Mouse (Mus musculus): ENCODE measurements at regions not wholly inside any gene's neighbourhood (a gene's known extent, or its start where the extent isn't known, plus 50 kb on each side); places are given as distances from the start of the nearest gene placed in this dataset.

DNA sequence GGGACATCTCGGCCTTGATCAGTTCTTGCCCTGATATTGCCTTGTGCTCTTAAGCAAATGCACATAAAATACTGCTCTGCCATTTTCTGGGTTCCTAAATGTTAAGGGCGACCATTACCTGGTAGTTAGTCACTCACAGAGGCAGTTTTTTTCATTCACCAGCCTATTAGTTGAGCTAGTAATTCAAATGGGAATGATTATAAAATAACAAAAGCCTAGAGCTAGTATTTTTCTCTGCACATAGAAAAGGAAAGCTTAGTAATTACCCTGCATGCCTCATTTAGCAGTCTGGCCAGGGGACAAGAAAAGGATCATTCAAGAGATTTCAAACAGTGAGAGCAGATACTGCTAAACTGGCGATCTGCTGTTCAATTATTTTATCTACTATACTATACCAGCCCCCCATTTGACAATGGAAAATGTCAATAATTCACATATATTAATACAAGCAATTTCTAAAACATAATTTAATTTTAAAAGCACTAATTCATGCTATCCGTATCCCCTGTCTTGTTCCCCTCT lies 645.1 kb downstream of the Pdha2 start:
- no peak for DNase-seq (ENCODE audit: low spot score in 2 of 2)
- Histone ChIP-seq H3K27ac (no peak overlapping the region), H3K4me3 (no peak overlapping the region)
- TF ChIP-seq CTCF (conservative IDR thresholded peaks at IDR 0.05) = no peak

DNA sequence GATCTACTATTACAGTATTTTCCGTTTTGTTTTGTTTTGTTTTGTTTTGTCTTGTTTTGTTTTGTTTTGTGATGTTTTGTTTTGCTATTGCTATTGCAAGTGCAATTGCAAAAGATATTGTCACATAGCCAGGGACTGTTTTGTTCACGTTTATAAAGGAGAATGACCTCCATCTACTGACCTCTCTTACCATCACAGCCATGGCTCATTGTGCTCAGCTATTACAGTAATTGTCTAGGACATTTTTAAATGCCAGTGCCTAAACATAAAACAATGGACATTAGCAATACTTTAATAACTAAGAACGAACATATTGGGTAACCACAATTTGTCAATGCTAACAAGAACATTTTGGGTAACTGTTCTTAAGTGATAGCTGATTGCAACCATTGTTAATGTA lies 657.4 kb downstream of the Pdha2 start:
- H3K27ac ChIP-seq = no peak overlapping the region
- TF ChIP-seq CTCF (conservative IDR thresholded peaks at IDR 0.05) = no peak
- no peak overlapping the region for H3K4me3 ChIP-seq
- DNase-seq (ENCODE audit: low spot score in 2 of 2) = no peak

DNA sequence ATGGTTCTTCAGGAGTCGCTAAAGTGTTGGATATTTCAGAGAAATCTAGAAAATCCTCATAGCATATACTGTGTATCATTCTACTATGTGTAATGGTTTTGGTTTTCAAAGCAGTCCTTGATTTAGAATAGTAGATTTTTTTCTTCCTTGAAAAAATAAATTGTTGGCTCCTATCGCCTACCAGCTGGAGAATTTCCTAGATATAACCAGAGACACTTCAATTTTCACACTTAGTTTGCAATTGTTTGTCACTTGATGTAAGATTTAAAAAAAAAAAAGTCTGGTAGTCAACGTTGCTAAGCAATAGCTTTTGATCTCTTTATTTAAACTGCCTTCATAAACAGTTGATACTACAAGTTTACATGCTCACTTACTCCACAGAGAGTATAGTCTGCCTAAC lies 663.7 kb downstream of the Pdha2 start:
- peak in 1 of 2 experiments; percentile 10 for DNase-seq (ENCODE audit: low spot score in 2 of 2)
- Histone ChIP-seq H3K4me3 (no peak overlapping the region), H3K27ac (no peak overlapping the region)
- no peak for TF ChIP-seq CTCF (conservative IDR thresholded peaks at IDR 0.05)

DNA sequence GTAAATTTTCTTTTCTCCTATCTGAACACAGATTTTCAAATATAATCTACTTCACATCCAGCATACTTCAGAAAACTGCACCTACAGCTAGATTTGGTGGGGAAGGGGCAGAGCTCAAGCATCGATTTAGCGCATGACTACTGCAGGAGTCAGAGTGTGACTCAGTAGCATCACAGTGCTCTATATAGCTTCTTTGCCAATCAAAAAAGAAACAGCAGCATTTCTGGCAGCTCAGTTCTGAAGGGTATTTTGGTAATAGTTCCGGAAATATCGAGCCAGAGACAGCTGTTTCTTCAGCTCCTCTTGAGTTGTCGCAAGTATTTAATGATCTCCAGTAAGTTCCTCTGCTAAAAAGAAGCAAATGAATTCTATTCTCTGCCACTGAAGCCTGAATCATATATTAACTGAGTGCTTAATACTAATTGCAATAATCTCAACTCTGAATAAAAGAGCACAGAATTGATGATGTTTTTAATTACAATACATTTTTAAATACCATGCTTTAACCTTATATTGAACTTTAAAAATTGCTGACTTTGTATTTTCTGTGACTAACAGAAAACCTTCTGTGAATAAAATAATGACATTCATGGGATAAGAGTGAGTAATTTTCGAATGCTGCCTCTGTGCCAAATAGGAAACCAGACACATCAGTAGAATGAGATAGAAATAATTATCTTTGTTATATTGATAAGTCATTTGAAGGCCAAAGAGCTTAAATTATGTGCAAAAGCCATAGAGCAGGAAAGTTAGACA lies 680.2 kb downstream of the Pdha2 start:
- no peak overlapping the region for H3K4me3 ChIP-seq
- DNase-seq (ENCODE audit: low spot score in 2 of 2) = peak in 1 of 2 experiments; percentile 11
- H3K27ac ChIP-seq = no peak overlapping the region
- no peak for TF ChIP-seq CTCF (conservative IDR thresholded peaks at IDR 0.05)

DNA sequence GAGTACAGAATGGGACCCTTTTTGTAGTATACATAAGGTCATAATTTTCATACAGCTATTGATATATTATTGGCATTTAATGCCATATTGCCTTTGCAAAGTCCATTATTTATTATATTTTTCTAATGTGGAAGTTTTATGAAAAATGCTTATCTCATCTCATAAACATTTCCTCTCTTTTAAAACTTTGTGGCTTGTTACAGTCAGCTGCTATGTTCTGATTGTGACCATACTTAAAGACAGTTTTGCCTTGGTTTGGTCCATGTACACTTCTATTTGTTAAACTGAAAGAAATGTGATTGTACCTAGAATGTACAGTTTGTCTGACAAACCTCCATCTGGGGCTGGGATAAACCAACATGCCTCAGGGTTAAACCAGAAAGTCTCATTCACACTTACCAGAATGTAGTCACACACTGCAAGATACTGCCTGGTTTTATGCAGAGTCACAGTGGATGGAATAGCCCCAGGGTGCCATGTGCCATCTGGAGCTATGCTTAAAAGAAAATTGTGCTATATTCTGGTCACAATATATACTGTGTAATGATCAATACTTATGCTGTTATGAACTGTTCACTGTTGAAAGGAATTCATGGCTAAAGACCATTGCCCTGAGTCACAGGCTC lies 690.4 kb downstream of the Pdha2 start:
- DNase-seq (ENCODE audit: low spot score in 2 of 2) = no peak
- TF ChIP-seq CTCF (conservative IDR thresholded peaks at IDR 0.05) = no peak
- Histone ChIP-seq H3K4me3 (no peak overlapping the region), H3K27ac (no peak overlapping the region)

DNA sequence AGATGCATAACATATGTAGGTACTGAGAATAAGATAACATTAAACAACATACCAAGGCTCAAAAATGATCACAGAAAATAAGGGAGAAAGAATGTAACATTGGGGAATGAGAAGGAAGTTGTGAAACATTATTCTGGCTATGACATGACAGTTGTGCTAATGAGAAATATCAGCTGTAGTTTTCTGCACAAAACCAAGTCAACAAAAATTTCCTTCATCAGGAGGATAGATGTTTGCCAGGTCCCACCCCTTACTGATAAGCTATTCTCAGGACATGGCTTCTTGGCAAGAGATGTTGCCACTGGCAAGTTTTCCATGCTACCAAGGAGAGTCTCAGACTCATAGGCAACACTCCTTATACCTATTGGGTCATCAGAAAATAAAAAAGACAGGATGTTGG lies 701.3 kb downstream of the Pdha2 start:
- Histone ChIP-seq H3K27ac (no peak overlapping the region), H3K4me3 (no peak overlapping the region)
- DNase-seq (ENCODE audit: low spot score in 2 of 2) = no peak
- TF ChIP-seq CTCF (conservative IDR thresholded peaks at IDR 0.05) = no peak

DNA sequence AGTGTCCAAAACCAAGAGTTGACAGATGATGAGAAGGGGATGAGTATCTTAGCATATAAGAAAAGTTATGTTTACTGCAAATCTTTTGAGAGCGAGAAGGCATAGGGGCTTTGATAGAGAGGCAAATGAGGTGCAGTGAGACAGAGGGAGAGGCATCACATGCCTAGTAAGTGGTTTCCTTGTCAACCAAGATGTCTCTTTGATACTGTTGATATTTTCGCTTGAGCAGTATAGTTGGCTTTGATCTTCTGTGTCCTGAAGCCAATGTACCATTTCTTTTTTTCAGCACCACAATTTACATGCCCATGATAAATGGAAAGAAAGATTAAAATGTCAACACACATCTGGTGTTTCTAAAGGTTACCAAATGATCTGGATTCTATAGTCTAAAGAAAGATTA lies 702.1 kb downstream of the Pdha2 start:
- no peak overlapping the region for H3K27ac ChIP-seq
- DNase-seq (ENCODE audit: low spot score in 2 of 2) = no peak
- H3K4me3 ChIP-seq = no peak overlapping the region
- TF ChIP-seq CTCF (conservative IDR thresholded peaks at IDR 0.05) = no peak

DNA sequence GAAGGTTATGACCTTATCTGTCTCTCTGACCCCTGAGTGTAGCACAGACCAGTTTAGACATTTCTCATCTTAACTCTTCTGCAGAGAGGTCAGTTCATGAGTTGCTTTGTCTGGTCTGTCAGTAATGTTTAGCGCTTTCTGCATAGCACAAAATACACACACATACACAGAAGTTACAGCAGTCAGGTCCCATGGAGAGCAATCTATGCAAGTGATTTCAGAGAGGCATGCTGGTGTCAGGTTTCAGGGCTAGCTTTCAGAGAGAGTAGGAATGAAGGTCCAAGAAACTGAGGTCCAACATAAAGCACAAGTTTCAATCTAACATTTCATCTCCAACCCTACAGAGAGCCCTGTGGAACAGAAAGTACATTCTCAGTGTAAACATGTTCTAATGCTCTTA lies 718.0 kb downstream of the Pdha2 start:
- DNase-seq (ENCODE audit: low spot score in 2 of 2) = no peak
- no peak for TF ChIP-seq CTCF (conservative IDR thresholded peaks at IDR 0.05)
- H3K4me3 ChIP-seq = no peak overlapping the region
- H3K27ac ChIP-seq = no peak overlapping the region

DNA sequence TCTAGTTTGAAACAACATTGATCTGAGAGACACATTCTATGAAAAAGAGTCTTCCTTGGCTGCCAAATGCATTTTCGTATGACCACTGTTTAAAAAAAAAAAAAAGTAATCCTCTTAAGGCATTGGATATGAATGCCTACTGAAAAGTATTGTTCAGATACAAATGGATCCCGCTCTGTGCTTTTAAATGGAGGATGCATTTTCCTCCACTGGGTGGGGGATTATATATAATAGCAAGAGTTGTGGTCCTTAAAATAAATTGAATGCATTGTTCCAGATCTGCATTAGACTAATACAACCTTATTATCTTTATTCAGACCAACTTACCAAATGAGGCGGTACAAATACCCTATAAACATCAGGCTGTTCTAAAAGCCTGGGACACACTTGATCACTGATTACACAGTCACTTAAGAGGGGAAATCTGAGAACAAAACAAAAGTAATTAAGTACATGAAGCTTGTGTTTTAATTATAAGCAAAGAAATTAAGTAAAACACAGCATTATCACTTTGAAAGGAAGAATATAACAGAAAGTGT lies 734.4 kb downstream of the Pdha2 start:
- no peak for TF ChIP-seq CTCF (conservative IDR thresholded peaks at IDR 0.05)

DNA sequence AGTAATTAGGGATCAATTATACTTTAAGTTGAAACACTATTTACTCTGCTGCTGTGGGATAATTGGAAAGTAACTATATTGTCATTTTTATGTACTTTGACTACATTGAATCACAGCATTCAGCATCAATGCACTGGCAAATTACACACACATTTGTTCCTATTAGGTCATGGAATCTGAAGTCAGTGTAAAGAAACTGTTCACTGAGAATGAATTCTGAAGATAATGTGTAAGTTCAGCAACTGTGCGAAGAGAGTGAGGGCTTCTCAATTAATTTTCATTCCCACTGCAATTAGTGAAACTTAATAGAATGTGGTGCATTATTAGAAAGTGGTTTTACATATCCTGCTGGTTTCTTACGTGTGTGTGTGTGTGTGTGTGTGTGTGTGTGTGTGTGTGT lies 735.6 kb downstream of the Pdha2 start:
- H3K4me3 ChIP-seq = no peak overlapping the region
- DNase-seq (ENCODE audit: low spot score in 2 of 2) = no peak
- no peak for TF ChIP-seq CTCF (conservative IDR thresholded peaks at IDR 0.05)
- no peak overlapping the region for H3K27ac ChIP-seq

More for the DNA sequence above, 734.4 kb downstream of the Pdha2 start:
- no peak overlapping the region for H3K4me3 ChIP-seq
- no peak overlapping the region for H3K27ac ChIP-seq
- no peak for DNase-seq (ENCODE audit: low spot score in 2 of 2)

DNA sequence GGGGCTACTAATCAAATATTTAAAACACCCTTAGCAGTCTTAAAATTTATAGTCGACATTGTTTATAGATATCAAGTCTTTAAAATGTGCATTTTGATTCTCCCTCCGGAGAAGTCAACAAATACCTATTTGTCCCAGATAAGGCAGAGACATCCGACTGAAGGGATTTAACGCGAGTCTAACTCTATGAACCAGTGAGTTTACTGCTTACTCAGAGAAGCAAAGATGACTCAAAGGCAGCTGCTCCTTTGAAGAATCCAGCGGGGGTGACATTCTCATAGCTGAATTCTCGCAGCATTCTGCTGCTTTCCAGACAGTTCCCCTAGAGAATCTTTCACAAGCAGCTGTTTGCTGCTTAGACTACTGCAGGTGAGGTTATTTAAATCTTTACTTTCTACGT lies 759.6 kb downstream of the Pdha2 start:
- no peak for TF ChIP-seq CTCF (conservative IDR thresholded peaks at IDR 0.05)
- peak in 1 of 2 experiments; percentile 9 for DNase-seq (ENCODE audit: low spot score in 2 of 2)
- no peak overlapping the region for H3K27ac ChIP-seq
- H3K4me3 ChIP-seq = no peak overlapping the region

DNA sequence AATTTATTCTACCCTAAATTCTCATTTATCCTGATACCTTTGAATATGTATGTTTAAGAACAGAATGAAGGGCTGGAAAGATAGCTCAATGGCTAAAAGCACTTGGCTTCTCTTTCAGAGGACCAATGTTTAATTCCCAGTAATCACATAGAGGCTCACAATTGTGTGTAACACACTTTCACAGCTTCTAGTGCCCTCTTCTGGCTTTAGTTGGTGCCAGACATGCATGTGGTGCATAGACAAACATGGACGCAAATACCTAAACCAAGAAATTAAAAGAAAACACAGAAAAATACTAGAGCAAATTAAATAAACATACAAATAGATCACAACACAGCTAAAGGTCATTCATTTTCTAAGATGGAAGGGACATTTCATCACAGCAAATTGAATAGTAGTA lies 761.0 kb downstream of the Pdha2 start:
- no peak for TF ChIP-seq CTCF (conservative IDR thresholded peaks at IDR 0.05)
- H3K27ac ChIP-seq = no peak overlapping the region
- H3K4me3 ChIP-seq = no peak overlapping the region
- no peak for DNase-seq (ENCODE audit: low spot score in 2 of 2)

DNA sequence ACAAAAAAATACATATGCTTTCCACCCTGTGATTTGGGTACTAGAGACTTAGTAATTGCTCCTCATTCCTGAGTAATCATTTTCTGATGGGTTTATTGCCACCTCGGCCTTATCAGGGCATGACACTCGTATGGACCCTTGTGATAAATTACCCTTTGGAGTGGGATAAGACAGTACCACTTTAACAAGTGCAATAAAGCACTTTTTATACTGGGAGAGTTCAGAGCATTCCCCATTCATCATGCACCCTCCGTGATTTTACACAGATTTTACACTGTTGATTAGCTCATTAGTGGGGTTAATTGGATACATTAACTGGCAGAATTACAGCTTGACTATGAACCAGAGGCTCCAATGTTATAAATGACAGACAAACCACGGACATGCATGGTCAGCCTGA lies 802.9 kb downstream of the Pdha2 start:
- no peak overlapping the region for H3K4me3 ChIP-seq

More for the DNA sequence above, 802.9 kb downstream of the Pdha2 start:
- no peak for TF ChIP-seq CTCF (conservative IDR thresholded peaks at IDR 0.05)
- no peak overlapping the region for H3K27ac ChIP-seq
- no peak for DNase-seq (ENCODE audit: low spot score in 2 of 2)
